Mouse (Mus musculus) megakaryocyte, embryonic 14.5 days (primary cell): Measurements from ENCODE around the gene 2900092C05Rik. TPM values are rescaled to one million over a fixed set of nuclear protein-coding genes. Genes with fewer than 3 reads are reported as not detected.
A peak's percentile ranks its signal among the peaks of the same experiment; 100 is the strongest.

Source experiments
- H3K27me3 ChIP-seq: replicated peaks from 2 replicates; pipeline ENCODE3; 2012; ENCODE audit warnings: inconsistent platforms
- H3K36me3 ChIP-seq: replicated peaks from 2 replicates; pipeline ENCODE3; 2012; ENCODE audit warnings: low read length, inconsistent platforms, mixed read lengths
- H3K4me1 ChIP-seq: 2 replicates; pipeline ENCODE4 v1.6.1; 2012; ENCODE audit warnings: inconsistent platforms
- H3K4me3 ChIP-seq: replicated peaks from 2 replicates; pipeline ENCODE3; 2012; ENCODE audit warnings: moderate library complexity, mild to moderate bottlenecking, inconsistent platforms
- H3K9me3 ChIP-seq: 2 replicates; pipeline ENCODE4 v1.6.1; 2012; ENCODE audit warnings: inconsistent platforms
- FLI1 ChIP-seq: IDR thresholded peaks from 2 replicates; pipeline ENCODE4 v1.6.1; 2012; ENCODE audit warnings: low read length, inconsistent platforms, mixed read lengths
- GATA1 ChIP-seq: IDR thresholded peaks from 3 replicates; pipeline ENCODE4 v1.6.1; 2012; ENCODE audit warnings: mixed read lengths, low read length, inconsistent platforms, borderline replicate concordance
- polyA plus RNA-seq: library from polyadenylated mRNA; stranded (reverse); fragments of >175 nt; gene quantifications from 2 replicates; pipeline ENCODE4 v1.2.3, GENCODE M21; 2012; ENCODE audit warnings: low replicate concordance; ENCODE audit not compliant: insufficient read depth

Gene 2900092C05Rik
- polyA plus RNA-seq = not detected in 2 replicates

GRCm38 (mm10) chr7:12512217-12512616, at the start of gene 2900092C05Rik:
Gene 2900092C05Rik (plus strand): TSS chr7:12512517.
- Histone ChIP-seq H3K36me3 (no peaks in the 10 kb centered on the region), H3K27me3 (no peaks in the 10 kb centered on the region), H3K9me3 (peaks cover 11% of the 10 kb centered on the region), H3K4me3 (no peak within 1 kb of the TSS), H3K4me1 (no peaks in the 10 kb centered on the region)
- no peak for TF ChIP-seq FLI1

GRCm38 (mm10) chr7:12478158-12479008, 33.9 kb upstream of the 2900092C05Rik start, which contains the start of gene Zfp606:
Gene Zfp606 (plus strand): TSS chr7:12478293.
- peaks cover 31% of the 10 kb centered on the region for H3K36me3 ChIP-seq
- TF ChIP-seq GATA1 (no peak), FLI1 (no peak)
- no peaks in the 10 kb centered on the region for H3K27me3 ChIP-seq
- peaks cover 1% of the 10 kb centered on the region; the same call in 1 of the 2 replicates for H3K9me3 ChIP-seq
- peaks cover 11% of the 10 kb centered on the region; the same call in 1 of the 2 replicates for H3K4me1 ChIP-seq
- peak within 1 kb of the TSS; percentile 99 for H3K4me3 ChIP-seq

GRCm38 (mm10) chr7:12479009-12479346, 33.3 kb upstream of the 2900092C05Rik start:
- Histone ChIP-seq H3K36me3 (peaks cover 37% of the 10 kb centered on the region), H3K27me3 (no peaks in the 10 kb centered on the region), H3K9me3 (no peaks in the 10 kb centered on the region), H3K4me1 (peaks cover 11% of the 10 kb centered on the region; the same call in 1 of the 2 replicates), H3K4me3 (peak overlapping the region; percentile 99)
- no peak for TF ChIP-seq GATA1

- no peaks in the 10 kb centered on the region for H3K9me3 ChIP-seq
- TF ChIP-seq FLI1 = no peak
- TF ChIP-seq GATA1 = no peak
- peaks cover 11% of the 10 kb centered on the region; the same call in 1 of the 2 replicates for H3K4me1 ChIP-seq
- peaks cover 43% of the 10 kb centered on the region for H3K36me3 ChIP-seq
- H3K4me3 ChIP-seq = peak overlapping the region; percentile 99
- no peaks in the 10 kb centered on the region for H3K27me3 ChIP-seq
These were observed 32.8 kb upstream of the 2900092C05Rik start for GRCm38 (mm10) chr7:12479525-12479924.

- Histone ChIP-seq H3K4me3 (no peak overlapping the region), H3K4me1 (peaks cover 8% of the 10 kb centered on the region; the same call in 1 of the 2 replicates), H3K36me3 (peaks cover 85% of the 10 kb centered on the region), H3K27me3 (no peaks in the 10 kb centered on the region), H3K9me3 (peaks cover 9% of the 10 kb centered on the region)
- TF ChIP-seq GATA1 = no peak
These were observed 28.5 kb upstream of the 2900092C05Rik start for GRCm38 (mm10) chr7:12483771-12484170.

- peaks cover 97% of the 10 kb centered on the region for H3K36me3 ChIP-seq
- H3K27me3 ChIP-seq = no peaks in the 10 kb centered on the region
- H3K4me1 ChIP-seq = no peaks in the 10 kb centered on the region
- no peak overlapping the region for H3K4me3 ChIP-seq
- H3K9me3 ChIP-seq = peaks cover 24% of the 10 kb centered on the region
- TF ChIP-seq GATA1 (no peak), FLI1 (no peak)
These were observed 26.4 kb upstream of the 2900092C05Rik start for GRCm38 (mm10) chr7:12485956-12486355.

- no peaks in the 10 kb centered on the region for H3K27me3 ChIP-seq
- no peak for TF ChIP-seq FLI1
- no peak for TF ChIP-seq GATA1
- no peak overlapping the region for H3K4me3 ChIP-seq
- no peaks in the 10 kb centered on the region for H3K4me1 ChIP-seq
- H3K36me3 ChIP-seq = peaks cover 97% of the 10 kb centered on the region
- H3K9me3 ChIP-seq = peaks cover 31% of the 10 kb centered on the region
These were observed 25.6 kb upstream of the 2900092C05Rik start for GRCm38 (mm10) chr7:12486691-12487090.

- Histone ChIP-seq H3K9me3 (peaks cover 12% of the 10 kb centered on the region), H3K4me3 (no peak overlapping the region), H3K36me3 (no peaks in the 10 kb centered on the region), H3K4me1 (no peaks in the 10 kb centered on the region), H3K27me3 (no peaks in the 10 kb centered on the region)
- TF ChIP-seq GATA1 = no peak
These were observed 1.4 kb upstream of the 2900092C05Rik start for GRCm38 (mm10) chr7:12510913-12511312.

Other genes starting within 250 kb of the 2900092C05Rik start
- not detected in 2 replicates for gene Vmn1r81, start 244.2 kb upstream of the 2900092C05Rik start, polyA plus RNA-seq
- gene Vmn1r82, start 212.1 kb upstream of the 2900092C05Rik start, polyA plus RNA-seq = not detected in 2 replicates
- gene Vmn1r83, start 183.0 kb upstream of the 2900092C05Rik start, polyA plus RNA-seq = not detected in 2 replicates
- 2.0 TPM in 1 of 2 replicates, not detected in the other for gene Vmn1r84, start 143.2 kb upstream of the 2900092C05Rik start, polyA plus RNA-seq
- not detected in 2 replicates for gene Zfp551, start 89.8 kb upstream of the 2900092C05Rik start, polyA plus RNA-seq
- 1.1 and 1.3 TPM in 2 replicates for gene Zfp606, start 34.2 kb upstream of the 2900092C05Rik start, polyA plus RNA-seq
- 0.10 TPM in 1 of 2 replicates, not detected in the other for gene Vmn2r53, start 96.3 kb downstream of the 2900092C05Rik start, polyA plus RNA-seq
- gene Vmn2r54, start 127.8 kb downstream of the 2900092C05Rik start, polyA plus RNA-seq = not detected in 2 replicates
- not detected in 2 replicates for gene Vmn2r55, start 172.5 kb downstream of the 2900092C05Rik start, polyA plus RNA-seq
- not detected in 2 replicates for gene Vmn2r56, start 222.5 kb downstream of the 2900092C05Rik start, polyA plus RNA-seq